Mouse (Mus musculus): ENCODE data around the gene Dixdc1. TPM values are rescaled to one million over a fixed set of nuclear protein-coding genes. Genes with fewer than 3 reads are reported as not detected.

Dixdc1 gene
- total and polyA plus RNA-seq, 2 experiments from 2014 or later: 28.6 to 33.3 TPM

DNA sequence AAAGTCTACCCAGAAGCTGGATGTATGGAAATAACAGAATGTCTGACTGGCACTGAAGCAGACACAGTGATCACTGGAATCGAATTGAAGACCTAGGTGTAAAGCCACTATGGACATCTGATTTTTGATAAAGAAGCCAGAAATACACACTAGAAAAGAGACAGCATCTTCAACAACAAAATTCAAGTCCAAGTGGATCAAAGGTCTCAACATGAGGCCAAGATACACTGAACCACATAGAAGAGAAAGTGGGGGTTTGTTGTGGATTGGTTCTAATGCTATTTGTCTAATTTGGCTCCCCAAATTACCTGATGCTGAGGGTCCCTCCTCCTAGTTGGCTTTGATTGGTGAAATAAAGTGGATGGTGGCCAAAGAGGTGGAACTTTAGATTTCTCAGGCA lies 59.9 kb downstream of the Dixdc1 start:
- no peak overlapping the region for H3K9ac ChIP-seq (replicated peaks; ENCODE audit: low read length, poor library complexity, severe bottlenecking)
- peaks cover 46% of the 10 kb centered on the region for H3K36me3 ChIP-seq (ENCODE audit: insufficient read depth, low read length)
- TF ChIP-seq CTCF (IDR thresholded peaks at IDR 0.05): no peak
- no peak overlapping the region for H3K4me2 ChIP-seq (ENCODE audit: low read depth, low read length, poor library complexity, severe bottlenecking)
- no peaks in the 10 kb centered on the region for H3K9me3 ChIP-seq (ENCODE audit: low read length)
- 79% methylated on average over 1 of the region's 1 CpGs for WGBS
- DNase-seq (ENCODE audit: low spot score) (no peak), ATAC-seq (ENCODE audit: low FRiP score) (no peak)
- no peaks in the 10 kb centered on the region for H3K27me3 ChIP-seq (ENCODE audit: insufficient read depth, low read length)
- H3K4me1 ChIP-seq (ENCODE audit: insufficient read depth, low read length): no peaks in the 10 kb centered on the region
- H3K27ac ChIP-seq (ENCODE audit: low read depth, low read length): no peak overlapping the region
- H3K4me3 ChIP-seq (ENCODE audit: low read depth, low read length): no peak overlapping the region

DNA sequence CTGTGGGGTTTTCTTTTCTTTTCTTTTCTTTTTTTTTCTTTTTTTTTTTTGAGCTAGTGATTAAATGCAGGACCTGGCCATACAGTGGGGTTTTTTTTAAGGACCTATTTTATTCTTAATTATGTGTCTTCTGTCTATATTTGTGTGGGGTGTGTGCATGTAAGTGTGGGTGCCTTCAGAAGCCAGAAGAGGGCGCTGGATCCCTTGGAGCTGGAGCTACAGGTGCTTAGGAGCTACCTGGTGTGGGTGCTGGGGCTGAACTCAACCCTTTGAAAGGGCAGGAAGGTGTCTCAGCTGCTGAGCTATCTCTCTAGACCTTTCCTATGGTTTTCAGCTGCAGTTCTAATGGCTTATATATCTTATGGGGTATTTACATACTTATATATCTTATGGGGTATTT lies 64.5 kb downstream of the Dixdc1 start:
- no peak overlapping the region for H3K9ac ChIP-seq (replicated peaks; ENCODE audit: low read length, poor library complexity, severe bottlenecking)
- H3K4me2 ChIP-seq (ENCODE audit: low read depth, low read length, poor library complexity, severe bottlenecking): no peak overlapping the region
- H3K36me3 ChIP-seq (ENCODE audit: insufficient read depth, low read length): peaks cover 16% of the 10 kb centered on the region
- 0 out of 2 replicates have a peak, but pooled peaks have one; percentile 11 for TF ChIP-seq CTCF (IDR thresholded peaks at IDR 0.05)
- no peaks in the 10 kb centered on the region for H3K27me3 ChIP-seq (ENCODE audit: insufficient read depth, low read length)
- no peak overlapping the region for H3K27ac ChIP-seq (ENCODE audit: low read depth, low read length)
- DNase-seq (ENCODE audit: low spot score): no peak
- 25% methylated on average over 1 of the region's 1 CpGs for WGBS
- no peak for ATAC-seq (ENCODE audit: low FRiP score)
- no peak overlapping the region for H3K4me3 ChIP-seq (ENCODE audit: low read depth, low read length)
- H3K9me3 ChIP-seq (ENCODE audit: low read length): no peaks in the 10 kb centered on the region
- H3K4me1 ChIP-seq (ENCODE audit: insufficient read depth, low read length): no peaks in the 10 kb centered on the region

DNA sequence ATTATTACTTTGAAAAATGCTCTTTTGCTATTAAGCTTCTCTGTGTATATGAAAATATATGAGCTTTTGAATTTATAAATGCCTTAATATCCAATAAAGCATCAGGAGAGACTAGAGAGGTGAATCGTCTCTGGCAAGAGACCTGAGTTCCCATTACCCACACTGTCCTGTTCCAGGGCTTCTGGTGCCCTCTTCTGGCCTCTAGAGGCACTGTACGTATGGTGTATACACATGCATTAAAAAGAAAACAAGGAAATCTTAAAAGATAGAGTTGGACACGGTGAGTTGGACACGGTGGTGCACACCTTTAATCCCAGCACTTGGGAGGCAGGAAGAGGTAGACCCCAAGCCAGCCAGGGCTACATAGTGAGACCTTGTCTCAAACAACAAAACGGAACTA lies 68.6 kb downstream of the Dixdc1 start:
- WGBS: 27% methylated on average over 5 of the region's 5 CpGs
- H3K9ac ChIP-seq (replicated peaks; ENCODE audit: low read length, poor library complexity, severe bottlenecking): no peak overlapping the region
- peaks cover 32% of the 10 kb centered on the region for H3K36me3 ChIP-seq (ENCODE audit: insufficient read depth, low read length)
- ATAC-seq (ENCODE audit: low FRiP score) (no peak), DNase-seq (ENCODE audit: low spot score) (peak; percentile 58)
- no peak overlapping the region for H3K4me2 ChIP-seq (ENCODE audit: low read depth, low read length, poor library complexity, severe bottlenecking)
- TF ChIP-seq CTCF (IDR thresholded peaks at IDR 0.05): peak; percentile 79
- no peaks in the 10 kb centered on the region for H3K4me1 ChIP-seq (ENCODE audit: insufficient read depth, low read length)
- H3K27ac ChIP-seq (ENCODE audit: low read depth, low read length): no peak overlapping the region
- no peaks in the 10 kb centered on the region for H3K9me3 ChIP-seq (ENCODE audit: low read length)
- H3K27me3 ChIP-seq (ENCODE audit: insufficient read depth, low read length): no peaks in the 10 kb centered on the region
- no peak overlapping the region for H3K4me3 ChIP-seq (ENCODE audit: low read depth, low read length)

DNA sequence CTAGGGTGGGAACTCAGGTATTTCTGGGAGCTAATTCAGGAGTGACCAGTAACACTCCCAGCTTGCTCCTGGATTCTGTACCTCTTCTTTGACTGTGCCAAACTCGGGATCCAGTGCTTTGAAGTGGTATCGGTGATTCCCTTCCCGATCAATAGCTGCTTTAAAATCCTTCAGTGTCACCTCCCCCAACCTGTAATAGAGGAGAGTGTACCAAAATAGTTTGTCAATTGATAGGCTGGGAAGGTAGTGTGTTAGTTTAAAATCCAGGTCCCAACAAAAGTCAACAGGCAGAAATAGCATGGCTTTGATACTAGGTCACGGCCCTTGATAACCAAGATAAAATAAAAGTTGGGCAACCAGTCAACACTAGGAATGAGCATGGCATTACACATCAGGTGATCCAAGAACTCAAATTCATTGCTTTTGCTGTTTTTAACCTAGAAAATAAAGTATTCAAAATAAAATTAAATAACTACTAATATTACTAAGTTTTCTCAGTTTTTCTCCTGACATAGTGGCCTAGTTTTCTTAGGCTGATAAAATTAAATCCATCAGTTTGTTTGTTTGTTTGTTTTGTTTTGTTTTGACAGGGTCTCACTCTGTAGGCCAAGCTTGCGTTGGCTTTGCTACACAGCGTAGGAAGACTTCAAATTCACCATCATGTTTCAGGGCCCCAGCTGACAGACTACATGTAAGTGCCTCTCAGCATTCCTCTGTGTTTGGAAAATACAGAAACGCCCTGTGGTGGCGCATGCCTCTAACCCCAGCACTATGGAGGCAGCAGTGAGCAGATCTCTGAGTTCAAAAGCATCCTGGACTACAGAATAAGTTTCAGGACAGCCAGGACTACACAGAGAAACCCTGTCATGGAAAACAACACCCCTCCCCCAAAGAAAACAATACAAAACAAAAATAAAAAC lies 71.5 kb downstream of the Dixdc1 start:
- H3K27me3 ChIP-seq (ENCODE audit: insufficient read depth, low read length): no peaks in the 10 kb centered on the region
- DNase-seq (ENCODE audit: low spot score): no peak
- TF ChIP-seq CTCF (IDR thresholded peaks at IDR 0.05): no peak
- H3K9me3 ChIP-seq (ENCODE audit: low read length): no peaks in the 10 kb centered on the region
- no peak overlapping the region for H3K9ac ChIP-seq (replicated peaks; ENCODE audit: low read length, poor library complexity, severe bottlenecking)
- H3K4me3 ChIP-seq (ENCODE audit: low read depth, low read length): no peak overlapping the region
- no peak for ATAC-seq (ENCODE audit: low FRiP score)
- H3K27ac ChIP-seq (ENCODE audit: low read depth, low read length): no peak overlapping the region
- no peak overlapping the region for H3K4me2 ChIP-seq (ENCODE audit: low read depth, low read length, poor library complexity, severe bottlenecking)
- peaks cover 41% of the 10 kb centered on the region for H3K36me3 ChIP-seq (ENCODE audit: insufficient read depth, low read length)
- 81% methylated on average over 8 of the region's 8 CpGs for WGBS
- H3K4me1 ChIP-seq (ENCODE audit: insufficient read depth, low read length): no peaks in the 10 kb centered on the region

DNA sequence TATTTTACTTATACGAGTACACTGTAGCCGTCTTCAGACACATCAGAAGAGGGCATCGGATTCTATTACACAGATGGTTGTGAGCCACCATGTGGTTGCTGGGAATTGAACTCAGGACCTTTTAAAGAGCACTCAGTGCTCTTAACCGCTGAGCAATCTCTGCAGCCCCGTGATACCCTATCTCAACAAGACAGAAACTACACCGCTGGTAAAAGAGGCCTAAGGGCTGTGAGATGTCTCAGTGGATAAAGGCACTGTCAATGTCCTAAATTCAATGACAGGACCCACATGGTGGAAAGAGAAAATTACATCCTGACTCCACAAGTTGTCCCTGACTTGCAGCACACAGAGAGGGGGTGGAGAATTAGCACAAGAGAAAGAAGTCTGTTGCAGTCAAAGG lies 72.9 kb downstream of the Dixdc1 start:
- Histone ChIP-seq H3K9me3 (ENCODE audit: low read length) (no peaks in the 10 kb centered on the region), H3K4me1 (ENCODE audit: insufficient read depth, low read length) (no peaks in the 10 kb centered on the region), H3K27ac (ENCODE audit: low read depth, low read length) (no peak overlapping the region), H3K9ac (replicated peaks; ENCODE audit: low read length, poor library complexity, severe bottlenecking) (no peak overlapping the region), H3K27me3 (ENCODE audit: insufficient read depth, low read length) (no peaks in the 10 kb centered on the region), H3K4me3 (ENCODE audit: low read depth, low read length) (no peak overlapping the region), H3K36me3 (ENCODE audit: insufficient read depth, low read length) (peaks cover 41% of the 10 kb centered on the region), H3K4me2 (ENCODE audit: low read depth, low read length, poor library complexity, severe bottlenecking) (no peak overlapping the region)
- no peak for TF ChIP-seq CTCF (IDR thresholded peaks at IDR 0.05)
- no peak for DNase-seq (ENCODE audit: low spot score)
- ATAC-seq (ENCODE audit: low FRiP score): no peak
- 85% methylated on average over 6 of the region's 6 CpGs for WGBS

DNA sequence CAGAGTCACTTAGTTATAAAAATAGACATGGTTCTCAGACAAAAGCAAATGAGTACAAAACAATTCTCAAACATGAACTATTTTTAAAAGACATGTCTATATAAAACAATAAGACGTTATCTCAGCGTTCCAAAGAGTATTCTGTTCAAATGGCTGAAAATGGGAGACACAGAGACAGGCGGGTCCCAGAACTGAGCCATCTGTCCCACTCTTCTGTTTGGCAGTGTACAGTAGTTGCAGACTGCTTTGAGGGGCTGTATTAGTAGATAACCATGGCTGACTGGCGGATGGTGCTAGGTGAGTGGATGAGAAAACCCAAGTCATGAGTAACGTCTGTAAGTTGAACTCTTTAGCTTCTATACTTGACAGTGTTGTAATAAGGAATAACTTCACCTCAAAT lies 74.5 kb downstream of the Dixdc1 start:
- Histone ChIP-seq H3K27ac (ENCODE audit: low read depth, low read length) (no peak overlapping the region), H3K4me2 (ENCODE audit: low read depth, low read length, poor library complexity, severe bottlenecking) (no peak overlapping the region), H3K9ac (replicated peaks; ENCODE audit: low read length, poor library complexity, severe bottlenecking) (no peak overlapping the region), H3K4me3 (ENCODE audit: low read depth, low read length) (no peak overlapping the region), H3K4me1 (ENCODE audit: insufficient read depth, low read length) (no peaks in the 10 kb centered on the region), H3K9me3 (ENCODE audit: low read length) (no peaks in the 10 kb centered on the region), H3K36me3 (ENCODE audit: insufficient read depth, low read length) (peaks cover 38% of the 10 kb centered on the region), H3K27me3 (ENCODE audit: insufficient read depth, low read length) (no peaks in the 10 kb centered on the region)
- no peak for ATAC-seq (ENCODE audit: low FRiP score)
- WGBS: 93% methylated on average over 5 of the region's 5 CpGs
- TF ChIP-seq CTCF (IDR thresholded peaks at IDR 0.05): no peak
- DNase-seq (ENCODE audit: low spot score): no peak
